Mouse (Mus musculus) embryonic facial prominence, embryonic 15.5 days (tissue): ENCODE results near the gene Kansl3. TPM values are rescaled to one million over a fixed set of nuclear protein-coding genes. Genes with fewer than 3 reads are reported as not detected.

ENCODE experiments used
- ATAC-seq: fragments of 200-750 bp; cut with Nextera tagmentation; 2 replicates; pipeline ENCODE4 v1.8.0; 2017; ENCODE audit warnings: low read depth, moderate TSS enrichment; ENCODE audit not compliant: insufficient number of reproducible peaks, low FRiP score, low TSS enrichment
- H3K27ac ChIP-seq: fragments of 300-500 bp; sonication (generic); replicated peaks from 2 replicates; pipeline ENCODE4 v1.5.1; 2015; ENCODE audit warnings: mild to moderate bottlenecking, inconsistent platforms
- H3K27me3 ChIP-seq: fragments of 300-500 bp; sonication (generic); 2 replicates; pipeline ENCODE4 v1.6.1; 2015; ENCODE audit warnings: inconsistent platforms
- H3K36me3 ChIP-seq: fragments of 300-500 bp; sonication (generic); 2 replicates; pipeline ENCODE4 v1.6.1; 2015; ENCODE audit warnings: mild to moderate bottlenecking, inconsistent platforms
- H3K4me1 ChIP-seq: fragments of 300-500 bp; sonication (generic); 2 replicates; pipeline ENCODE4 v1.6.1; 2015; ENCODE audit warnings: inconsistent platforms
- H3K4me2 ChIP-seq: fragments of 300-500 bp; sonication (generic); replicated peaks from 2 replicates; pipeline ENCODE4 v1.6.1; 2015; ENCODE audit warnings: mild to moderate bottlenecking, inconsistent platforms
- H3K4me3 ChIP-seq: fragments of 300-500 bp; sonication (generic); replicated peaks from 2 replicates; pipeline ENCODE4 v1.5.1; 2015; ENCODE audit warnings: mild to moderate bottlenecking, inconsistent platforms
- H3K9ac ChIP-seq: fragments of 300-500 bp; sonication (generic); 2 replicates; pipeline ENCODE4 v1.6.1; 2015; ENCODE audit warnings: inconsistent platforms
- H3K9me3 ChIP-seq: fragments of 300-500 bp; sonication (generic); replicated peaks from 2 replicates; pipeline ENCODE4 v1.6.1; 2016; ENCODE audit warnings: inconsistent platforms
- WGBS: fragments of 180-500 bp; shearing (Covaris S2); methylation state at CpG from one replicate; pipeline ENCODE4 v1.1.7; 2015; 5-methylcytosine and 5-hydroxymethylcytosine counted together
- polyA plus RNA-seq: library from polyadenylated mRNA; unstranded; fragments of >200 nt; fragmentation: Nextera tagmentation; extraction: Ambion mirVana; gene quantifications from 2 replicates; pipeline ENCODE4 v1.2.1, GENCODE M21; 2015

The Kansl3 gene
- polyA plus RNA-seq, result 42.2 TPM in 2 replicates

DNA sequence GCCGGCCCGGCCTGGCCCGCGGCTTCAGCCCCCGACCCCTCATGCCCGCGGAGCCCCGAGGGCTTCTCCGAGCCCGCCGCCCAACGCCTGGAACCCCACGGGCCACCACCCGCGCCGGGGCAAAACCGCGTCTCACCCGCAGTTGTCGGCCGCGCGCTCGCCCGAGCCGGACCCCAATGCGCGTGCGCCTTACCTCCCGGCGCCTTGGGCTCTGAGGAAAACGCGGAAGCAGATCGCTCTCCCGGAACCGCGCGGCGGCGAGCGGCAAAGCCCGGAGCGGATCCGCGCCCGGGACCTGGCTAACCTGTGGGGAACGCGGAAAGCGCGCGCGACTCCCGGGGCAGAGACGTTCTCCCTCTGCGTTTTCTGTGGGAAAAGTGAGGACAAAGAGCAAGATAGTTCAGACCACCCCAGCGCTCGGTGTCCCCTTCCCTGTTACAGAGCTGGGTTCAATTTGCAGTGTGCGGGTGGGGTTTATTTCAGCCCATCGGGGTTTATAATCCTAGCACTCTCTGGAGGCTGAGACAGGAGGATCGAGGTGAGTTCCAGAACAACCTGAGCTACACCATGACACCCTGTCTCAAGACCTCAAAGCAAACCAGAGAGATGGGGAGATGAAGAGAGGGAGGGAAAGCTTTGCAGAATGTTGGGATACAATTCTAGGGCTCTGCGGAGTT is at the start of gene Kansl3:
TSS of gene Kansl3 (minus strand) at position 213 of the 677 bp plus-strand sequence.
- Histone ChIP-seq H3K4me3 (peak within 1 kb of the TSS; percentile 86), H3K36me3 (peaks cover 14% of the 10 kb centered on the region), H3K4me2 (peak within 1 kb of the TSS; percentile 65), H3K4me1 (peaks cover 13% of the 10 kb centered on the region), H3K9ac (peak within 1 kb of the TSS; percentile 89), H3K27ac (peak within 1 kb of the TSS; percentile 84), H3K27me3 (no peaks in the 10 kb centered on the region), H3K9me3 (no peaks in the 10 kb centered on the region)
- peak; percentile 87 for ATAC-seq
- 3% methylated on average over 61 of the region's 61 CpGs for WGBS

DNA sequence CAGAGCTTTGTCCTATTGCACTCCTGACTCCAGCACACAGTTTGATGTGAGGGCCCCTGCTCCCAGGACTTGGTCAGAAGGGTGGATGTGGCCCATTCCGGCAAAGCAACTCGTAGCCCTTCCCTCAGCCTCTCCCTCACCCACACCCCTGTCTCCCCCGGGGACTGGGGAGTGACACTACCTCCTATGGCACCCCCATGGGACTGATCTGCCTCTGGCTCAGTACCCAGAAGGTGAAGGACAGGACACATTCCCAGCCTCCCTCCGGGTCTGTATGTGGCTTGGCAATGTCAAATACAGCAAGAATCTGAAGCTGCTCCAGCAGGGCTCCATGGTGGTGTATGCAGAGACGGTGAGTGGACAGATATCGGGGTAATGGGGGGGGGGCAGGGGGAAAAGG is 35.5 kb upstream of the Kansl3 start:
- H3K9me3 ChIP-seq, result no peaks in the 10 kb centered on the region
- ATAC-seq, result no peak
- H3K4me1 ChIP-seq, result no peaks in the 10 kb centered on the region; the same call in 1 of the 2 replicates
- H3K27me3 ChIP-seq, result no peaks in the 10 kb centered on the region
- no peak overlapping the region for H3K4me3 ChIP-seq
- H3K27ac ChIP-seq, result no peak overlapping the region
- H3K36me3 ChIP-seq, result no peaks in the 10 kb centered on the region
- no peak overlapping the region for H3K4me2 ChIP-seq
- 89% methylated on average over 6 of the region's 6 CpGs for WGBS
- no peak overlapping the region for H3K9ac ChIP-seq

GRCm38 (mm10) chr1:36401509-36401908 is 32.5 kb upstream of the Kansl3 start:
- Histone ChIP-seq H3K27me3 (no peaks in the 10 kb centered on the region), H3K9me3 (no peaks in the 10 kb centered on the region), H3K36me3 (no peaks in the 10 kb centered on the region), H3K4me3 (no peak overlapping the region), H3K4me2 (no peak overlapping the region), H3K9ac (no peak overlapping the region), H3K27ac (no peak overlapping the region), H3K4me1 (no peaks in the 10 kb centered on the region; the same call in 1 of the 2 replicates)
- WGBS, result 58% methylated on average over 4 of the region's 4 CpGs
- ATAC-seq, result no peak

DNA sequence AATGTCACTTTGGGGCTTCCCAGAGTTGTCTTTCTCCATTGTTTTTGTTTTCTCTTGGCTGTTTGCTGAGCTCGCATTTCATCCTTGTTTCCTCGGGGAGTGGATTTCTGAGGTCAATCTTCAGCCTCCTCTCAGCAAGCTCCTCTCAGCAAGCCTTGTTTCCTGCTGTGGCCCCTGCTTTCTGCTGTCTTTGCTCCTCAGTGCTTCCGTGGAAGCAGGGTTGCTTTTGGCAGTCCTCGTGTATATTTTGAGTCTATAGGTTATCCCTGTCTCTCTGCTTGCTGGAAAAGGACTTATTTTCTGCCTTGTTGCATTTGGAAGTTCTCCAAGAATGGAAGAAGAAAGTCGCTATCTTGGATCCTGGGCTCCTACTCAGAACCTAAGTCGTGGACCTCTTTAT is 28.1 kb upstream of the Kansl3 start:
- Histone ChIP-seq H3K9me3 (no peaks in the 10 kb centered on the region), H3K27ac (no peak overlapping the region), H3K4me1 (no peaks in the 10 kb centered on the region; the same call in 1 of the 2 replicates), H3K4me3 (no peak overlapping the region), H3K9ac (no peak overlapping the region), H3K27me3 (no peaks in the 10 kb centered on the region), H3K36me3 (no peaks in the 10 kb centered on the region), H3K4me2 (no peak overlapping the region)
- 17% methylated on average over 6 of the region's 6 CpGs for WGBS
- no peak for ATAC-seq

DNA sequence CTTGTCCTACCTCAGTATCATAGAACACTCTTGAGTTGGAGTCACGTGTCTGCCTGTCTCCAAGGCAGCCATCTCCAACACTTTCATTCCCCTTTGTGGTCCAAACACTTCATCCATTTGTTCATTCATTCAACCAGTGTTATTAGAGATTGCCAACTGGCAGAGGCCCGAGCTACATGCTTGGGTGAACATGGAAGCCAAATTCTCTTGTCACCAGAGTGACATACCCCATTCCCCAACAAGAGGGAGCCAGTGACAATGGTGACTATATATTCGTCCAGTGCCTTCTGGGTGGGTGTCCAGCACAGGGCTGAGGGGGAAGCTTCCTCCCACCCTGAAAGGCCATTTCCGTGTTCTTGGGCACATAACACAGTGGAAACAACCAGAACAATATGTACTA is 10.6 kb upstream of the Kansl3 start:
- Histone ChIP-seq H3K4me1 (no peaks in the 10 kb centered on the region), H3K9ac (no peak overlapping the region), H3K36me3 (no peaks in the 10 kb centered on the region), H3K27ac (no peak overlapping the region), H3K9me3 (no peaks in the 10 kb centered on the region), H3K27me3 (no peaks in the 10 kb centered on the region), H3K4me2 (no peak overlapping the region), H3K4me3 (no peak overlapping the region)
- 77% methylated on average over 4 of the region's 4 CpGs for WGBS
- no peak for ATAC-seq

DNA sequence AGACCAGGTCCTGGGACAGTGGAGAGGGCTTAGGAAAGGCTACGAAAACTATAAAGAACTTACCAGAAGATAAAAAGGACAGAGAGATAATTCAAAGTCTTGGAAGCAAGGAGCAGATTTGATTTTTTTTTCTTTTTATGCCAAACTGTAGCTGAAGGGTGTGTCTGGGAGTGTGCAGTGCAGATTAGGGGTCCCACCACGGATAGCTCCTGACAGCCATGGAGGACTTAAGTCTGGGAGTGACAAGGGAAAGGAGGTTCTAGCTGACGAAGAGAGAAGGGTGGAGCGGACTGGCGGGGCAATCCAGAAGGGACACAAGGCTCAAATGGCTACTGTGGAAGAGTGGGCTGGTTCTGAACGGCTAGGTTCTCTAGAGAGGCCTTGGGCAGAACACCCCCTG is 9.9 kb upstream of the Kansl3 start:
- no peaks in the 10 kb centered on the region for H3K9me3 ChIP-seq
- ATAC-seq, result no peak
- H3K27ac ChIP-seq, result no peak overlapping the region
- no peak overlapping the region for H3K9ac ChIP-seq
- no peak overlapping the region for H3K4me2 ChIP-seq
- no peaks in the 10 kb centered on the region for H3K36me3 ChIP-seq
- 71% methylated on average over 6 of the region's 6 CpGs for WGBS
- no peaks in the 10 kb centered on the region for H3K4me1 ChIP-seq
- H3K4me3 ChIP-seq, result no peak overlapping the region
- H3K27me3 ChIP-seq, result no peaks in the 10 kb centered on the region

- no peak for ATAC-seq
- no peak within 1 kb of the TSS for H3K9ac ChIP-seq
- no peak within 1 kb of the TSS for H3K27ac ChIP-seq
- no peak within 1 kb of the TSS for H3K4me2 ChIP-seq
- H3K4me1 ChIP-seq, result peaks cover 12% of the 10 kb centered on the region
- no peaks in the 10 kb centered on the region for H3K9me3 ChIP-seq
- H3K27me3 ChIP-seq, result no peaks in the 10 kb centered on the region
- WGBS, result 75% methylated on average over 10 of the region's 10 CpGs
- no peaks in the 10 kb centered on the region for H3K36me3 ChIP-seq
- no peak within 1 kb of the TSS for H3K4me3 ChIP-seq
These were observed 3.2 kb upstream of the Kansl3 start, which contains the start of gene Fer1l5 for GRCm38 (mm10) chr1:36371934-36372845. Gene Fer1l5, plus strand, starts transcription at chr1:36372291.

GRCm38 (mm10) chr1:36370918-36371317 is 1.9 kb upstream of the Kansl3 start:
- H3K4me2 ChIP-seq, result no peak overlapping the region
- no peak overlapping the region for H3K27ac ChIP-seq
- no peaks in the 10 kb centered on the region for H3K27me3 ChIP-seq
- H3K4me1 ChIP-seq, result peaks cover 13% of the 10 kb centered on the region
- no peaks in the 10 kb centered on the region for H3K9me3 ChIP-seq
- WGBS, result 77% methylated on average over 6 of the region's 6 CpGs
- H3K36me3 ChIP-seq, result peaks cover 2% of the 10 kb centered on the region; the same call in 1 of the 2 replicates
- H3K9ac ChIP-seq, result no peak overlapping the region
- ATAC-seq, result no peak
- no peak overlapping the region for H3K4me3 ChIP-seq

- WGBS, result 3% methylated on average over 54 of the region's 55 CpGs
- ATAC-seq, result peak; percentile 86
- no peaks in the 10 kb centered on the region for H3K9me3 ChIP-seq
- H3K27me3 ChIP-seq, result no peaks in the 10 kb centered on the region
- H3K36me3 ChIP-seq, result peaks cover 21% of the 10 kb centered on the region
- peak overlapping the region; percentile 86 for H3K4me3 ChIP-seq
- peak overlapping the region; percentile 84 for H3K27ac ChIP-seq
- peaks cover 13% of the 10 kb centered on the region for H3K4me1 ChIP-seq
- peak overlapping the region; percentile 65 for H3K4me2 ChIP-seq
- peak overlapping the region; percentile 89 for H3K9ac ChIP-seq
These were observed 641 bp downstream of the Kansl3 start for GRCm38 (mm10) chr1:36368112-36368968.

GRCm38 (mm10) chr1:36367698-36368097 is 1.3 kb downstream of the Kansl3 start:
- H3K36me3 ChIP-seq, result peaks cover 21% of the 10 kb centered on the region
- H3K9me3 ChIP-seq, result no peaks in the 10 kb centered on the region
- peak overlapping the region; percentile 86 for H3K4me3 ChIP-seq
- WGBS, result 42% methylated on average over 12 of the region's 12 CpGs
- H3K27ac ChIP-seq, result no peak overlapping the region
- H3K4me1 ChIP-seq, result peaks cover 13% of the 10 kb centered on the region
- H3K4me2 ChIP-seq, result peak overlapping the region; percentile 65
- ATAC-seq, result no peak
- H3K27me3 ChIP-seq, result no peaks in the 10 kb centered on the region
- no peak overlapping the region for H3K9ac ChIP-seq
